Mouse (Mus musculus): ENCODE measurements around the gene Exoc3l2. TPM values are rescaled to one million over a fixed set of nuclear protein-coding genes. Genes with fewer than 3 reads are reported as not detected.
A peak's percentile ranks its signal among the peaks of the same experiment; 100 is the strongest.

Exoc3l2 gene
- polyA plus RNA-seq, 1 experiment from 2014 or later = 1.1 TPM

DNA sequence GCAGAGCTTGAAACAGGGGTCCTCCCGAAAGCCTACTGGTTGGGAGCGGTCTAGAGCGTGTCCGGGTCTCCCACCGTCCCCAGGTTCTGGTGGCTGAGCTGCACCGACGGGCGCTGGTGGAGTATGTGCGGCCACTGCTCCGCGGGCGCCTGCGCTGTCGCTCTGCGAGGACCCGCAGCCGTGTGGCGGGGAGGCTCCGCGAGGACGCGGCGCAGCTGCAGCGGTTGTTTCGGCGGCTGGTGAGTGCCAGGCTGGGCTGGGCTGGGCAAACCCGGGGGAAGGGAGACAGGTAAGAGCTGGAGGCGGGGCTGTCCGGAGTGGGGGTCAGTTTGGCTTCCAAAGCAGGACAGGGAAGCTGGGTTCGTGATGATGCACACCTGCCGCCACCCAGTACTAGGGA, 26.4 kb downstream of the Exoc3l2 start:
- DNase-seq (ENCODE audit: low spot score, missing footprints) (peak; percentile 90), ATAC-seq (ENCODE audit: low FRiP score) (no peak)
- no peaks in the 10 kb centered on the region for H3K4me1 ChIP-seq (ENCODE audit: control insufficient read depth, insufficient read depth, low read length)
- peaks cover 45% of the 10 kb centered on the region for H3K27me3 ChIP-seq (ENCODE audit: control insufficient read depth, insufficient read depth, low read length)
- no peak overlapping the region for H3K27ac ChIP-seq (ENCODE audit: low read depth, low read length)
- H3K9me3 ChIP-seq (ENCODE audit: control insufficient read depth, low read length) = no peaks in the 10 kb centered on the region
- no peak overlapping the region; the same call in 1 of the 2 replicates for H3K4me3 ChIP-seq (ENCODE audit: low read depth, low read length)
- H3K9ac ChIP-seq (ENCODE audit: low read length) = no peak overlapping the region
- H3K36me3 ChIP-seq (ENCODE audit: control insufficient read depth, insufficient read depth, low read length) = no peaks in the 10 kb centered on the region
- peak overlapping the region; percentile 2; the same call in 1 of the 2 replicates for H3K4me2 ChIP-seq
- WGBS = 3% methylated on average over 31 of the region's 31 CpGs

- WGBS = 3% methylated on average over 26 of the region's 26 CpGs
- DNase-seq (ENCODE audit: low spot score, missing footprints) (no peak), ATAC-seq (ENCODE audit: low FRiP score) (no peak)
- no peaks in the 10 kb centered on the region for H3K36me3 ChIP-seq (ENCODE audit: control insufficient read depth, insufficient read depth, low read length)
- peak overlapping the region; percentile 31 for H3K4me2 ChIP-seq
- H3K9ac ChIP-seq (ENCODE audit: low read length) = no peak overlapping the region
- H3K27me3 ChIP-seq (ENCODE audit: control insufficient read depth, insufficient read depth, low read length) = peaks cover 45% of the 10 kb centered on the region
- H3K4me3 ChIP-seq (ENCODE audit: low read depth, low read length) = peak overlapping the region; percentile 8; the same call in 1 of the 2 replicates
- no peaks in the 10 kb centered on the region for H3K4me1 ChIP-seq (ENCODE audit: control insufficient read depth, insufficient read depth, low read length)
- no peaks in the 10 kb centered on the region for H3K9me3 ChIP-seq (ENCODE audit: control insufficient read depth, low read length)
- H3K27ac ChIP-seq (ENCODE audit: low read depth, low read length) = no peak overlapping the region
Measured at GRCm38 (mm10) chr7:19491731-19492130, 28.6 kb downstream of the Exoc3l2 start.

GRCm38 (mm10) chr7:19494751-19495474, 31.8 kb downstream of the Exoc3l2 start:
- ATAC-seq (ENCODE audit: low FRiP score) (no peak), DNase-seq (ENCODE audit: low spot score, missing footprints) (no peak)
- H3K4me3 ChIP-seq (ENCODE audit: low read depth, low read length) = no peak overlapping the region
- H3K9ac ChIP-seq (ENCODE audit: low read length) = no peak overlapping the region
- no peak overlapping the region for H3K27ac ChIP-seq (ENCODE audit: low read depth, low read length)
- no peak overlapping the region for H3K4me2 ChIP-seq
- no peaks in the 10 kb centered on the region for H3K9me3 ChIP-seq (ENCODE audit: control insufficient read depth, low read length)
- WGBS = 82% methylated on average over 25 of the region's 25 CpGs
- H3K4me1 ChIP-seq (ENCODE audit: control insufficient read depth, insufficient read depth, low read length) = no peaks in the 10 kb centered on the region
- no peaks in the 10 kb centered on the region for H3K36me3 ChIP-seq (ENCODE audit: control insufficient read depth, insufficient read depth, low read length)
- H3K27me3 ChIP-seq (ENCODE audit: control insufficient read depth, insufficient read depth, low read length) = peaks cover 24% of the 10 kb centered on the region

- no peak overlapping the region for H3K4me3 ChIP-seq (ENCODE audit: low read depth, low read length)
- H3K9ac ChIP-seq (ENCODE audit: low read length) = no peak overlapping the region
- no peaks in the 10 kb centered on the region for H3K9me3 ChIP-seq (ENCODE audit: control insufficient read depth, low read length)
- DNase-seq (ENCODE audit: low spot score, missing footprints) (no peak), ATAC-seq (ENCODE audit: low FRiP score) (no peak)
- no peak overlapping the region for H3K4me2 ChIP-seq
- no peaks in the 10 kb centered on the region for H3K4me1 ChIP-seq (ENCODE audit: control insufficient read depth, insufficient read depth, low read length)
- H3K36me3 ChIP-seq (ENCODE audit: control insufficient read depth, insufficient read depth, low read length) = no peaks in the 10 kb centered on the region
- H3K27ac ChIP-seq (ENCODE audit: low read depth, low read length) = no peak overlapping the region
- H3K27me3 ChIP-seq (ENCODE audit: control insufficient read depth, insufficient read depth, low read length) = peaks cover 18% of the 10 kb centered on the region
- WGBS = 71% methylated on average over 20 of the region's 20 CpGs
Measured at GRCm38 (mm10) chr7:19495521-19496213, 32.5 kb downstream of the Exoc3l2 start.

GRCm38 (mm10) chr7:19496214-19496555, 33.1 kb downstream of the Exoc3l2 start:
- Histone ChIP-seq H3K4me1 (ENCODE audit: control insufficient read depth, insufficient read depth, low read length) (no peaks in the 10 kb centered on the region), H3K27me3 (ENCODE audit: control insufficient read depth, insufficient read depth, low read length) (peaks cover 13% of the 10 kb centered on the region), H3K27ac (ENCODE audit: low read depth, low read length) (no peak overlapping the region), H3K9me3 (ENCODE audit: control insufficient read depth, low read length) (no peaks in the 10 kb centered on the region), H3K36me3 (ENCODE audit: control insufficient read depth, insufficient read depth, low read length) (no peaks in the 10 kb centered on the region), H3K4me2 (no peak overlapping the region), H3K9ac (ENCODE audit: low read length) (no peak overlapping the region), H3K4me3 (ENCODE audit: low read depth, low read length) (no peak overlapping the region)
- 71% methylated on average over 5 of the region's 5 CpGs for WGBS
- ATAC-seq (ENCODE audit: low FRiP score) = no peak
- DNase-seq (ENCODE audit: low spot score, missing footprints) = no peak

DNA sequence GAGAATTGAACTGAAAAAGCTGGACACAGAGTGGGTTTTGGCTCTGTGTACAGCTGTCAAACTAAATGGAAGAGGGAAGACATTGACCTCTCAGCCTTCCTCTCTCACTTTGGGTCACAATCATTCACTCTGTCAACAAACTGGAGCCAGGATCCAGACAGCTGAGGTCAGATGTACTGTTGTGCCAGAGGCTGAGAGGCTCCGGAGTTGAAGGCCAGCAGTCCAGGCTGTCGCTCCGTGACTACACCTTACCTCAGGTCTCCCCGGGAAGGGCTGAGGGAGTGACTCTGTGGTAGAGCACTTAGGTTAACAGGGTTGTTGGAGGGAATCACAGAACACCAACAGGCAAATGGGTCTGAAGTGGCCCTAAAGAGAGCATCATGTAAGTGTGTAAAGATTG, 35.2 kb downstream of the Exoc3l2 start:
- Histone ChIP-seq H3K4me3 (ENCODE audit: low read depth, low read length) (no peak overlapping the region), H3K27me3 (ENCODE audit: control insufficient read depth, insufficient read depth, low read length) (peaks cover 1% of the 10 kb centered on the region; the same call in 1 of the 2 replicates), H3K9me3 (ENCODE audit: control insufficient read depth, low read length) (no peaks in the 10 kb centered on the region), H3K4me1 (ENCODE audit: control insufficient read depth, insufficient read depth, low read length) (no peaks in the 10 kb centered on the region), H3K36me3 (ENCODE audit: control insufficient read depth, insufficient read depth, low read length) (no peaks in the 10 kb centered on the region), H3K27ac (ENCODE audit: low read depth, low read length) (no peak overlapping the region), H3K4me2 (no peak overlapping the region), H3K9ac (ENCODE audit: low read length) (no peak overlapping the region)
- DNase-seq (ENCODE audit: low spot score, missing footprints) (no peak), ATAC-seq (ENCODE audit: low FRiP score) (no peak)
- 88% methylated on average over 4 of the region's 4 CpGs for WGBS

DNA sequence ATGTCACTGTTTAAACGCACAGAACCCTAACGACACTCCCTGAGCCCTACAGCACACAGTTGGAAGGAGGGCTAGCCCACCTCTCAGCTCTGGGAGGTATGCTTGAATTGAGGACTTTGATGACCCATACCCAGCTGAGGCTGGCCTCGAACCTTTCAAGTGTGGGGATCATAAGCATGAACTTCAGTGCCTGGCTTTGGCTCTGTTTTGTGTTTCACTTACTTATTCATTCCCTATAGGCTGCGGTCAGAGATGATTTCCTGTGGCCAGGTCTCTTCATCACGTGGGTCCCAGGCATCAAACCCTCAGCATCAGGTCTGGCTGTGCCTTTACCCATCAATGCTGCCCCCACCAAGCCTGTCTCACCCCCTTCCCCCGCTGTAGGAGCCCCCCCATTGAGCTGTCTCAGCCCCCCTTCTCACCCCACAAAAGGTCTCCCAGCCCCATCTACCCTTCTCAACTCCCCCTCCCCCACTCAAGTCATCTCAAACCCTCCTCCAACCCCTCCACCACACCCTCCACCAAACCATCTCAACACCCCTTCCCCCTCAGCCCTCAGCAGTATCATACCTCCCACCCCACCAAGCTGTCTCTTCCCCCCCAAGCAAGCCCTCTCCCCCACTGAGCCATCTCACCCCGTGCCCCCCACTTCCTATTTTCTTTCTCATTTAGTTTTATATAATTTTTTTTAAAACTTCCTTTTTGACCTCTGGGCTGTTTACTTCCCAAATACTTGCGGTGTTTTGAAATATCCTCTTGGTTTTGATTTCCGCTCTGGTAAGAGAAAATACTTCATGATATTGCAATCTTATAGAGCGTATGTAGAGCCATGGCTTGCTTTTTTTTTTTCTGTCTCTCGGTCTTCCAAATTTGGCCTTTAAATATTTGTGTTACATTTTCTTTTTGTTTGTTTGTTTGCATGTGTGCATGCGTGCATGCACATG, 37.6 kb downstream of the Exoc3l2 start:
- ATAC-seq (ENCODE audit: low FRiP score) (no peak), DNase-seq (ENCODE audit: low spot score, missing footprints) (no peak)
- Histone ChIP-seq H3K9me3 (ENCODE audit: control insufficient read depth, low read length) (no peaks in the 10 kb centered on the region), H3K27me3 (ENCODE audit: control insufficient read depth, insufficient read depth, low read length) (no peaks in the 10 kb centered on the region), H3K36me3 (ENCODE audit: control insufficient read depth, insufficient read depth, low read length) (no peaks in the 10 kb centered on the region), H3K9ac (ENCODE audit: low read length) (no peak overlapping the region), H3K4me2 (no peak overlapping the region), H3K4me3 (ENCODE audit: low read depth, low read length) (no peak overlapping the region), H3K4me1 (ENCODE audit: control insufficient read depth, insufficient read depth, low read length) (no peaks in the 10 kb centered on the region), H3K27ac (ENCODE audit: low read depth, low read length) (no peak overlapping the region)
- 76% methylated on average over 12 of the region's 12 CpGs for WGBS

DNA sequence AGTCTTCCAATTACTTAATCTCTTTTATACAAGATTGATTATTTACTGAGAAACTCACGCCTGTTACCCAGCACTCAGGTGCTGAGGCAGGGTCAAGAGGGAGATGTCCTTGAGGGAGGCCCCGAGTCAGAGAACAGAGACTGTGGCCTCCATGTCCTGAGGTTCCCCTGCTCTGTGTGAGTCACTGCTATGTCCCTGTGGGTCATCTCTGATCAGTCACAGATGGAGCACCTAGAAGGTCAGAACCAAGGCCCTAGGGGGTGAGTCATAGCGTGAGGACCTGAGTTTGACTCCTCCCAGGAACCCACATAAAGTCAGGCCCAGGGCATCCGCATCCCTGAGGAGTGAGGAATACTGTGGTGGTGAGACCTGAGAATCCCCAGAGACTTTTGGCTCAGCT, 38.5 kb downstream of the Exoc3l2 start:
- DNase-seq (ENCODE audit: low spot score, missing footprints) (no peak), ATAC-seq (ENCODE audit: low FRiP score) (no peak)
- no peak overlapping the region for H3K4me3 ChIP-seq (ENCODE audit: low read depth, low read length)
- no peaks in the 10 kb centered on the region; the same call in 1 of the 2 replicates for H3K27me3 ChIP-seq (ENCODE audit: control insufficient read depth, insufficient read depth, low read length)
- WGBS = 76% methylated on average over 4 of the region's 4 CpGs
- no peaks in the 10 kb centered on the region for H3K36me3 ChIP-seq (ENCODE audit: control insufficient read depth, insufficient read depth, low read length)
- no peak overlapping the region for H3K27ac ChIP-seq (ENCODE audit: low read depth, low read length)
- H3K4me1 ChIP-seq (ENCODE audit: control insufficient read depth, insufficient read depth, low read length) = peaks cover 3% of the 10 kb centered on the region; the same call in 1 of the 2 replicates
- no peak overlapping the region for H3K9ac ChIP-seq (ENCODE audit: low read length)
- no peaks in the 10 kb centered on the region for H3K9me3 ChIP-seq (ENCODE audit: control insufficient read depth, low read length)
- H3K4me2 ChIP-seq = no peak overlapping the region

Data from midbrain, embryonic 11.5 days (tissue).